In genomic region chr4:53722506-53722905, GRCm38 (mm10) we compare ENCODE assay signal across 32 mouse cellular contexts. TPM values are rescaled to one million over a fixed set of nuclear protein-coding genes. Genes with fewer than 3 reads are reported as not detected.
DNase-seq lines count a peak whose midpoint lies in the region; ATAC-seq lines count a peak whose summit lies in the region.
"Had no signal": no experiment of that assay in that cellular context is flagged by ENCODE, and none has a peak within 500 bp of the region (broad histone marks: within the 10 kb centered on the region; RNA-seq: fewer than 3 reads in every experiment).

No protein-coding gene starts in this region.

- peak; percentile 95 for ATAC-seq in frontal cortex, adult (ENCODE audit: low TSS enrichment)
- ATAC-seq in forebrain, embryonic 16.5 days, result peak; percentile 95
- no peak for ATAC-seq in hindbrain, embryonic 12.5 days (ENCODE audit: low FRiP score)
- ATAC-seq: CD4-positive, CD25-positive, alpha-beta regulatory T cell, adult 4 months; liver, postnatal 0 days; lung, postnatal 0 days; midbrain, embryonic 16.5 days had no signal

- 35% methylated on average over 4 of the region's 4 CpGs for WGBS in forebrain, embryonic 16.5 days
- 95% methylated on average over 4 of the region's 4 CpGs for WGBS in hindbrain, embryonic 12.5 days

- H3K4me2 ChIP-seq in forebrain, embryonic 16.5 days (ENCODE audit: low read length), result no peak overlapping the region
- no peak overlapping the region for H3K4me2 ChIP-seq in hindbrain, embryonic 12.5 days (replicated peaks)
- H3K4me2 ChIP-seq: embryonic facial prominence, embryonic 13.5 days; heart, embryonic 15.5 days; hindbrain, embryonic 14.5 days; limb, embryonic 12.5 days; liver, embryonic 11.5 days; neural tube, embryonic 13.5 days had no signal

- 0 out of 2 replicates have a peak, but pooled peaks cover 2% of the 10 kb centered on the region for H3K4me1 ChIP-seq in forebrain, embryonic 16.5 days (replicated peaks; ENCODE audit: control insufficient read depth, insufficient read depth, low read length)
- H3K4me1 ChIP-seq in hindbrain, embryonic 12.5 days, result no peaks in the 10 kb centered on the region
- H3K4me1 ChIP-seq: embryonic facial prominence, embryonic 13.5 days; limb, embryonic 12.5 days; midbrain, embryonic 10.5 days; neural tube, embryonic 13.5 days had no signal

- H3K36me3 ChIP-seq in forebrain, embryonic 16.5 days (ENCODE audit: control insufficient read depth, insufficient read depth), result peaks cover 5% of the 10 kb centered on the region
- H3K36me3 ChIP-seq in hindbrain, embryonic 12.5 days, result peaks cover 29% of the 10 kb centered on the region

- H3K9me3 ChIP-seq in forebrain, embryonic 16.5 days (ENCODE audit: control insufficient read depth, low read length), result no peaks in the 10 kb centered on the region
- no peaks in the 10 kb centered on the region for H3K9me3 ChIP-seq in hindbrain, embryonic 12.5 days (replicated peaks)
- H3K9me3 ChIP-seq: embryonic facial prominence, embryonic 13.5 days; heart, embryonic 15.5 days; limb, embryonic 12.5 days; midbrain, embryonic 10.5 days; neural tube, embryonic 13.5 days had no signal

- no peak for DNase-seq in frontal cortex, postnatal 10 days (ENCODE audit: low spot score in 2 of 2)
- peak; percentile 80 for DNase-seq in brain, adult 2 months (ENCODE audit: low read depth, low spot score)
- peak; percentile 30 for DNase-seq in retina, embryonic 14.5 days (ENCODE audit: low spot score)
- DNase-seq in urinary bladder, postnatal 36 days (ENCODE audit: low spot score in 2 of 2), result no peak
- DNase-seq in cerebellum, postnatal 14 days, result no peak
- DNase-seq: adrenal gland, postnatal 36 days; cerebellum, adult 2 months; cerebellum, postnatal 36 days; embryo, embryonic 11 days; gastrocnemius, postnatal 25 days; heart, postnatal 36 days; kidney, postnatal 25 days; liver, postnatal 0 days; thymus, postnatal 14 days had no signal

- no peak overlapping the region for H3K4me3 ChIP-seq in forebrain, embryonic 16.5 days (replicated peaks; ENCODE audit: low read length)
- no peak overlapping the region for H3K4me3 ChIP-seq in hindbrain, embryonic 12.5 days
- H3K4me3 ChIP-seq: embryonic facial prominence, embryonic 13.5 days; erythroblast, embryonic 14.5 days; heart, embryonic 15.5 days; limb, embryonic 12.5 days; midbrain, embryonic 10.5 days; myocyte; neural tube, embryonic 13.5 days had no signal

- H3K27ac ChIP-seq in forebrain, embryonic 16.5 days (ENCODE audit: low read length), result no peak overlapping the region
- H3K27ac ChIP-seq in hindbrain, embryonic 12.5 days, result no peak overlapping the region
- H3K27ac ChIP-seq: embryonic facial prominence, embryonic 13.5 days; heart, embryonic 15.5 days; hindbrain, embryonic 14.5 days; limb, embryonic 12.5 days; macrophage; midbrain, embryonic 10.5 days; neural tube, embryonic 13.5 days had no signal

- H3K9ac ChIP-seq in forebrain, embryonic 16.5 days (replicated peaks; ENCODE audit: low read depth, low read length), result no peak overlapping the region
- H3K9ac ChIP-seq in hindbrain, embryonic 12.5 days, result no peak overlapping the region
- H3K9ac ChIP-seq: embryonic facial prominence, embryonic 13.5 days; heart, embryonic 15.5 days; hindbrain, embryonic 14.5 days; limb, embryonic 12.5 days; liver, postnatal 0 days; neural tube, embryonic 13.5 days had no signal

- no peaks in the 10 kb centered on the region for H3K27me3 ChIP-seq in forebrain, embryonic 16.5 days (replicated peaks; ENCODE audit: control insufficient read depth, insufficient read depth, low read length)
- no peaks in the 10 kb centered on the region for H3K27me3 ChIP-seq in hindbrain, embryonic 12.5 days
- H3K27me3 ChIP-seq: embryonic facial prominence, embryonic 13.5 days; heart, embryonic 15.5 days; limb, embryonic 12.5 days; neural tube, embryonic 13.5 days had no signal

RNA-seq across cellular contexts. Expression of gene Fktn, which starts 8.7 kb away (rescaled TPM):
- 22.2 and 23.4 TPM in 2 replicates for polyA plus RNA-seq in forebrain, embryonic 16.5 days (2015; fragmentation: Nextera tagmentation; extraction: Ambion mirVana)
- polyA plus RNA-seq in hindbrain, embryonic 12.5 days (2016; fragmentation: Nextera tagmentation; extraction: Ambion mirVana), result 18.5 and 20.9 TPM in 2 replicates

RNA-seq across cellular contexts. Expression of gene Tal2, which starts 57.0 kb away (rescaled TPM):
- 0.06 and 0.26 TPM in 2 replicates for polyA plus RNA-seq in forebrain, embryonic 16.5 days (2015; fragmentation: Nextera tagmentation; extraction: Ambion mirVana)
- 1.1 TPM in 2 replicates for polyA plus RNA-seq in hindbrain, embryonic 12.5 days (2016; fragmentation: Nextera tagmentation; extraction: Ambion mirVana)
- polyA plus RNA-seq: CD4-positive, CD25-positive, alpha-beta regulatory T cell, adult 4 months; erythroblast, embryonic 14.5 days; heart, embryonic 15.5 days; intestine, embryonic 14.5 days; kidney, embryonic 14.5 days; liver, embryonic 11.5 days; liver, postnatal 0 days; neural tube, embryonic 13.5 days had no signal

Comparison
In these comparisons a context has a peak if more than half of its experiments do, and no peak if none do; other contexts are left out.
1. DNase-seq: peak in brain, adult 2 months (single experiment) and retina, embryonic 14.5 days (single experiment); none in frontal cortex, postnatal 10 days (0 of 2), urinary bladder, postnatal 36 days (0 of 2) and cerebellum, postnatal 14 days (0 of 2).